Mouse (Mus musculus): ENCODE measurements around the gene Sos2. TPM values are rescaled to one million over a fixed set of nuclear protein-coding genes. Genes with fewer than 3 reads are reported as not detected.

Gene Sos2
- total RNA-seq, 2 experiments from 2014 or later = 36.3 to 36.6 TPM

Small RNA genes lying within 50 kb of the gene (microRNA-seq; reads per million reads assigned to microRNA genes)
- gene Gm23018 = not detected

Other genes with a start within 250 kb of the Sos2 start
- 10 to 100 TPM; 17.7 to 19.2 TPM for gene Vcpkmt, start 98.8 kb downstream of the Sos2 start, total RNA-seq (2021)
- 10 to 100 TPM in 1 of 2 experiments, 1 to 10 TPM in 1; 9.4 to 12.5 TPM for gene L2hgdh, start 43.0 kb upstream of the Sos2 start, total RNA-seq (2021)
- gene Atp5s, start 43.1 kb upstream of the Sos2 start, total RNA-seq (2021) = 10 to 100 TPM; 18.0 to 20.8 TPM
- gene Cdkl1, start 109.4 kb upstream of the Sos2 start, total RNA-seq (2021) = 10 to 100 TPM; 39.4 to 40.8 TPM
- gene Atl1, start 210.8 kb upstream of the Sos2 start, total RNA-seq (2021) = 100 to 1,000 TPM; 168 to 187 TPM
- gene Map4k5, start 211.3 kb upstream of the Sos2 start, total RNA-seq (2021) = 10 to 100 TPM; 48.6 to 57.3 TPM